Mouse (Mus musculus) liver, embryonic 16.5 days (tissue): Measurements from ENCODE around the gene Ncoa5. TPM values are rescaled to one million over a fixed set of nuclear protein-coding genes. Genes with fewer than 3 reads are reported as not detected.

ENCODE experiments used
- ATAC-seq: fragments of 200-750 bp; cut with Nextera tagmentation; 2 replicates; pipeline ENCODE4 v1.8.0; 2017; ENCODE audit warnings: low read depth, mild to moderate bottlenecking, moderate number of reproducible peaks, moderate library complexity
- H3K27ac ChIP-seq: fragments of 300-500 bp; sonication (generic); 2 replicates; pipeline ENCODE4 v1.5.1; 2014; ENCODE audit warnings: mild to moderate bottlenecking, low read length
- H3K27me3 ChIP-seq: fragments of 300-500 bp; sonication (generic); 2 replicates; pipeline ENCODE4 v1.6.1; 2014; ENCODE audit warnings: low read depth, low read length, mixed read lengths; ENCODE audit not compliant: control insufficient read depth, insufficient read depth
- H3K36me3 ChIP-seq: fragments of 300-500 bp; sonication (generic); 2 replicates; pipeline ENCODE4 v1.6.1; 2014; ENCODE audit warnings: mild to moderate bottlenecking; ENCODE audit not compliant: control insufficient read depth, insufficient read depth
- H3K4me1 ChIP-seq: fragments of 300-500 bp; sonication (generic); 2 replicates; pipeline ENCODE4 v1.6.1; 2014; ENCODE audit warnings: low read depth, low read length, mixed read lengths; ENCODE audit not compliant: control insufficient read depth
- H3K4me2 ChIP-seq: fragments of 300-500 bp; sonication (generic); 2 replicates; pipeline ENCODE4 v1.6.1; 2014; ENCODE audit warnings: low read depth, low read length, mixed read lengths
- H3K4me3 ChIP-seq: fragments of 300-500 bp; sonication (generic); 2 replicates; pipeline ENCODE4 v1.5.1; 2014; ENCODE audit warnings: low read depth, mild to moderate bottlenecking, low read length
- H3K9ac ChIP-seq: fragments of 300-500 bp; sonication (generic); 2 replicates; pipeline ENCODE4 v1.6.1; 2014; ENCODE audit warnings: low read depth, low read length
- H3K9me3 ChIP-seq: fragments of 300-500 bp; sonication (generic); replicated peaks from 2 replicates; pipeline ENCODE4 v1.6.1; 2016; ENCODE audit warnings: low read length; ENCODE audit not compliant: control insufficient read depth
- WGBS: fragments of 180-500 bp; shearing (Covaris S2); extraction: QIAGEN DNeasy Blood & Tissue Kit; methylation state at CpG from one replicate; pipeline ENCODE4 v1.1.7; 2014; ENCODE audit not compliant: insufficient replicate concordance; 5-methylcytosine and 5-hydroxymethylcytosine counted together
- polyA plus RNA-seq: library from polyadenylated mRNA; unstranded; fragments of >200 nt; fragmentation: Nextera tagmentation; extraction: Ambion mirVana; gene quantifications from 2 replicates; pipeline ENCODE4 v1.2.1, GENCODE M21; 2015

Ncoa5 gene
- polyA plus RNA-seq, 1 experiment from 2014 or later = 15.3 TPM

- ATAC-seq = no peak
- Histone ChIP-seq H3K9me3 (no peaks in the 10 kb centered on the region), H3K4me2 (no peak overlapping the region), H3K4me3 (no peak overlapping the region), H3K4me1 (no peaks in the 10 kb centered on the region; the same call in 1 of the 2 replicates), H3K9ac (no peak overlapping the region), H3K36me3 (peaks cover 46% of the 10 kb centered on the region), H3K27me3 (no peaks in the 10 kb centered on the region), H3K27ac (no peak overlapping the region)
- 79% methylated on average over 10 of the region's 10 CpGs for WGBS
Measured at GRCm38 (mm10) chr2:165004237-165004636, 30.4 kb downstream of the Ncoa5 start.

DNA sequence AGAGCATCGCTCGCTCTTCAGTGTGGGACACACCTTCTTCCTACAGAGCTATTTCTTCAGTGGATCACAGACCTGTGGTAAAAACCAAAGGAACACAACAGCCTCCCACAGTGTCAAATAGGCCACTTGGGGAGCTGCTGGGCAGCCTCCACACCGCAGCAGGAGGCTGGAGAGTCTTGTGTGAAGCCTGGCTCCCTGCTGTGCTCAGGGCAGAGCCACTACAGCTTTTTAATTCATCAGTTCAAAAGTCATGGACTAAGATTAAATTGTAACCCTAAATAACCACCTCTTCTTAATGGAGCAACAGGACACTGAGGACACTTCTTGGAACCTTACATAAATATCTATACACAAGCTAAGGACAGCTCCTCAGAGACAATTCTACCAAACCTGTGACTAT lies 31.6 kb downstream of the Ncoa5 start:
- Histone ChIP-seq H3K4me3 (no peak overlapping the region), H3K9me3 (no peaks in the 10 kb centered on the region), H3K36me3 (peaks cover 38% of the 10 kb centered on the region), H3K4me1 (no peaks in the 10 kb centered on the region; the same call in 1 of the 2 replicates), H3K4me2 (no peak overlapping the region), H3K9ac (no peak overlapping the region), H3K27ac (no peak overlapping the region), H3K27me3 (peaks cover 8% of the 10 kb centered on the region)
- 89% methylated on average over 3 of the region's 3 CpGs for WGBS
- no peak for ATAC-seq

DNA sequence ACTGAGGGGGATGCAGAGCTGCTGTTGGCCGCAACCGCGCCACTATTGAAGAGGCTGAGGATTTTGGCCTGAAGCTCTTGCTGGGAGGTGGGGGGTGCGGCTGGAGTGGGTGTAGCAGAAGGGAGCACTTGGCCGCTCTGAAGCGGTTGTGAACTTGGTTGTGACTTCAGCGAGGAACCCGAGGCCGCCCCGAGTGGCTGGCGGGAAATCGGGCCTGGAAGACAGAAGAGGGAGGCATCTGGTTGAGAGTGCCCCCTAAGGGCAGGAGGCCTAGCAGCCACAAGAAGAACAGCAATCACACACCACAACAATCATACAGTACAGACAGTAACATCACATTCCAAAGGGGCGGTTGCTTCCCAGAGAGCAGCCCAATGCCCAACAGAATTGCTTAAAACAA lies 32.7 kb downstream of the Ncoa5 start:
- Histone ChIP-seq H3K4me1 (no peaks in the 10 kb centered on the region; the same call in 1 of the 2 replicates), H3K4me3 (no peak overlapping the region), H3K4me2 (no peak overlapping the region), H3K36me3 (peaks cover 31% of the 10 kb centered on the region), H3K27ac (no peak overlapping the region), H3K9me3 (no peaks in the 10 kb centered on the region), H3K27me3 (peaks cover 19% of the 10 kb centered on the region), H3K9ac (no peak overlapping the region)
- 91% methylated on average over 13 of the region's 13 CpGs for WGBS
- no peak for ATAC-seq

DNA sequence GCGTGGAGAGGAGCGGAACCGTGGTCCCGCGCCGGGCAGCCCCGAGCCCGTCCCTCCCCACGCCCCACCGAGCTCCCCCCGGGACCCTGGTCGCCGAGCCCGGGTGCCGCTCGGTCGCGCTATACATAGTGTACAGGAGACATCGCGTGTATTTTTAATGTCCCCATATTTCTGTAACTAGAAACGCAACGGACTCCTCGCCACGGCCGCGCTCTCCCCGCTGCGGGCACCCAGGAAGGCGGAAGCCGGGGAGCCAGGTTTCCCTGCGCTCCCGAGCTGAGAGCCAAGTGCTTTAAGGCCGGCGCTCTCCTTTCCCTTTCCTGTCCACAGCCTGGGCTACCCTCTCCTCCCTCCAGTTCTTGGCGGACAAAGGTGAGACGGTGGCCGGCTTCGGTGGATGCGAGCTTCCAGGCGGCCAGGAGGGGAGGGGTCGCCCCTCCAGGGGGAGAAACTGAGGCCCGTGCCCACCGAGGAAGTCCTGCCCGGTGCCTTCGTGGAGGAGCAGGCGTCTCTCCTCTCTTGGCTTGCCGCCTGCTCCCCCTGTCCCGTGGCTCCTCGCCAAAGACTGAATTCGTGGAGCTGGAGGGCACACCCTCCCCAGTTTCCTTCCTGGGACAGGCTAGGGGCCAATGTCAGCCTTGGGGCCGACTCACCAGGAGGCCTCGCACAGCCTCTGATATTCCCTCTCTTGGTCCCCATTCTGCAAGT lies 36.8 kb downstream of the Ncoa5 start:
- H3K4me3 ChIP-seq = peak overlapping the region; percentile 39
- no peak overlapping the region for H3K9ac ChIP-seq
- peaks cover 35% of the 10 kb centered on the region for H3K27me3 ChIP-seq
- H3K36me3 ChIP-seq = peaks cover 16% of the 10 kb centered on the region
- H3K27ac ChIP-seq = no peak overlapping the region
- no peaks in the 10 kb centered on the region for H3K9me3 ChIP-seq
- ATAC-seq = no peak
- no peaks in the 10 kb centered on the region; the same call in 1 of the 2 replicates for H3K4me1 ChIP-seq
- WGBS = 1% methylated on average over 52 of the region's 52 CpGs
- H3K4me2 ChIP-seq = peak overlapping the region; percentile 56

DNA sequence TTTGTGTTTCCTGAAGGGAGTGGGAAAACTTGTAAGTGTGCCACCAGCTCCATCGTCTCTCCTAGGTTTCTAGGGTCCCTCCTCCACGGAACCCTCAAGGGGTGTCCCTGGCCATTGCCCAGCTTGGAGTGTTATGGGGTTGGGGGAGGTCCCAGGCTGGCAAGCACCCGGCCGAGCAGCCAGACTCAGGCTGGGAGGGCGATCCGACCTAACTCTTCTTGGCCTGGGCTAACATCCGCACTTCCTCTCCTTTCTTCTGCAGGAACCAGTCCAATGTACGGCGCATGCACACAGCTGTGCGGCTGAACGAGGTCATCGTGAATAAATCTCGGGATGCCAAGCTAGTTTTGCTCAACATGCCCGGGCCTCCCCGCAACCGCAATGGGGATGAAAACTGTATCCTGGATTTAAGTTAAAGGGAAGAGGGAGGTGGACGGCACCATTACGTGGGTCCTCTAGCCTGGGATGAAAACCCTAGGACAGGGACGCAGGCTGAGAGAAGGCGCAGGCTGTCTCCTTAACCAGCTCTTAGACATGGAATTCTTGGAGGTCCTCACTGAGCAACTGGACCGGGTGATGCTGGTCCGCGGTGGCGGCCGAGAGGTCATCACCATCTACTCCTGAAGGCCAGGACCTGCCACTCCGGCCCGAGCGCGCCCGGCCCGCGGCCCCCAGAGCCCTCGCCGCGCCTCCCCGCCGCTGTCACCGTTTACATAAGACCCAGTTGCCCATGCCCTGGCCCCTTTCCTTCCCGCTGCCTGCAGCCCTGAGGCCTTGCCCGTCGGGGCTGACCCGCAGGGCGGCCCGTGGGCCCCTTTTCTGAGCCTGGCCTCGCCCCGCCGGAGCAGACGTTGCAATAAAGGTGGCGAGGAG lies 37.6 kb downstream of the Ncoa5 start:
- Histone ChIP-seq H3K9me3 (no peaks in the 10 kb centered on the region), H3K27ac (no peak overlapping the region), H3K4me3 (peak overlapping the region; percentile 39), H3K9ac (no peak overlapping the region), H3K27me3 (peaks cover 35% of the 10 kb centered on the region), H3K4me1 (no peaks in the 10 kb centered on the region; the same call in 1 of the 2 replicates), H3K4me2 (peak overlapping the region; percentile 56), H3K36me3 (peaks cover 9% of the 10 kb centered on the region)
- 7% methylated on average over 49 of the region's 49 CpGs for WGBS
- no peak for ATAC-seq

DNA sequence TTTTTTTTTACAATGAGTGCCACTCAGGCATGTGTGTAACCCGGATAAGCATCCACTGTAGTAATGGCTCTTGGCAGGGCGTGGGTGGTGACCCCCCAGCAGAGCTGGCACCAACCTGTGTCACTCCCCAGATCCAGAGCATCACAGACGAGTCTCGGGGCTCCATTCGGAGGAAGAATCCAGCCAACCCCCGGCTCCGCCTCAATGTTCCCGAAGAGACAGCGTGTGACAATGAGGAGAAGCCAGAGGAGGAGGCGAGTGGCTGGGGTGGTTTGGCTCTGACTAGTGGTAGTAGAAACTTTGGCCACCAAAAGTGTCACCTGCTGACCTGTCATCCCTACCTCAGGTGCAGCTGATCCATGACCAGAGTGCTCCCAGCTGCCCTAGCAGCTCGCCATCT lies 38.7 kb downstream of the Ncoa5 start:
- H3K27ac ChIP-seq = no peak overlapping the region
- H3K27me3 ChIP-seq = peaks cover 35% of the 10 kb centered on the region
- peaks cover under 1% of the 10 kb centered on the region; the same call in 1 of the 2 replicates for H3K36me3 ChIP-seq
- H3K4me3 ChIP-seq = no peak overlapping the region
- no peak for ATAC-seq
- H3K4me1 ChIP-seq = no peaks in the 10 kb centered on the region; the same call in 1 of the 2 replicates
- no peaks in the 10 kb centered on the region for H3K9me3 ChIP-seq
- no peak overlapping the region for H3K4me2 ChIP-seq
- 59% methylated on average over 11 of the region's 11 CpGs for WGBS
- no peak overlapping the region for H3K9ac ChIP-seq

DNA sequence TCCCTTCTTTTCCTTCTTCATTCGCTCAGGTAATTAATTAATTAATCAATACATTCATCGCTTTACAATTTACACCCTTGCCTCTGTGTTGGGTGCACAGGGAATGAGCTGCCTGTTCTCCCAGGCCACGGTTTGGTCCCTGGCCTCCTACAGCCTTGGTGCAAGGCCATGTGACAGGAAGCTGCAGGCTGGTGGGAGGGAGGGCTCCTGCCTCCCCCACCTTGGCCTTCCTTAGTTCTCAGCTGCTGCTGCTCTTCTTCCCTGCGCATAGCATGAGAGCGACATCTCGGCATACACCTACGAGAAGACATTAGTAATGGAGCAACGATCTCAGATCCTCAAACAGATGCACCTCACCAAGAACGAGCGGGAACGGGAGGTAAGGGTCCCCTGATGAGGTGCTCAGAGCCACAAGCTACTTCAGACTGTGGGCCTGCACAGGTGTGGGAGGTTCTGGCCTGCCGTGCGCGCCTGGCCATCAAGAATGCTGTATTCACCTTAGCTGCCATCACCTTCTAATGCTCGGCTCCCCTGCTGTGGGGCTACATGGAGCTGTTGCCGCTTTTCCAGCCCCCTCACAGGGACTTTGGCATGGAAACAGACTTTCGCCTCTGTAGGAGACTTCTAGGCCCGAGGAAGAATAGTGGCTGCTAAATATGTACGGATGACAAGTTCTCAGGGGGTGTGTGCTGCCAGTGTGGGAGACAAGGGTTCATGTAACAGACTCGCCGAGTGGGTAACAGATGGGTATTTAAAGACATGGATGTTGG lies 39.8 kb downstream of the Ncoa5 start:
- H3K9me3 ChIP-seq = no peaks in the 10 kb centered on the region
- H3K4me1 ChIP-seq = no peaks in the 10 kb centered on the region; the same call in 1 of the 2 replicates
- peaks cover 35% of the 10 kb centered on the region for H3K27me3 ChIP-seq

DNA sequence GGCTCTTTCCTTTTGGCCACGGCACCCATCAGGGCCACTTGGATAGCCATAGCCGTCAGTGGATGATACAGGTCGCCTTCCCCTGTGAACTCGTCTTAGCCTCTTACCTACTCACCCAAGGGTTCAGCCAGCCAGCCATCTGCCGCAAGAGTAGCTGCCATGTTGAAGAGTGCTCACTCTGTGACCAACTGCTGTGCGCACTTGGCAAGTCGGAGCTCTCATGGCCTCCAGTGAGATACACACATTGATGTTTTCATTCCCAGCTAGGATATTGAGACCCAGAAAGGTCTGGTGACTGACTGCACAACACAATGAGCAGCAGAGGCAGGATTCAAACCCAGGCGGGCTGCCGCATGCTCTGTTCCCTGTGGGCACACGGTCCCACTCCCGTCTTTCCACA lies 40.5 kb downstream of the Ncoa5 start:
- Histone ChIP-seq H3K9ac (no peak overlapping the region), H3K4me1 (no peaks in the 10 kb centered on the region; the same call in 1 of the 2 replicates), H3K4me2 (no peak overlapping the region), H3K4me3 (no peak overlapping the region), H3K36me3 (no peaks in the 10 kb centered on the region), H3K27ac (no peak overlapping the region), H3K9me3 (no peaks in the 10 kb centered on the region), H3K27me3 (peaks cover 35% of the 10 kb centered on the region)
- no peak for ATAC-seq
- WGBS = 75% methylated on average over 11 of the region's 11 CpGs

More for the DNA sequence above, 39.8 kb downstream of the Ncoa5 start:
- H3K4me3 ChIP-seq = no peak overlapping the region
- H3K9ac ChIP-seq = no peak overlapping the region
- no peak for ATAC-seq
- H3K4me2 ChIP-seq = no peak overlapping the region
- WGBS = 50% methylated on average over 21 of the region's 21 CpGs
- no peak overlapping the region for H3K27ac ChIP-seq
- no peaks in the 10 kb centered on the region for H3K36me3 ChIP-seq
